Comparison of ENCODE assay signal across 14 mouse cellular contexts in the genomic region with DNA sequence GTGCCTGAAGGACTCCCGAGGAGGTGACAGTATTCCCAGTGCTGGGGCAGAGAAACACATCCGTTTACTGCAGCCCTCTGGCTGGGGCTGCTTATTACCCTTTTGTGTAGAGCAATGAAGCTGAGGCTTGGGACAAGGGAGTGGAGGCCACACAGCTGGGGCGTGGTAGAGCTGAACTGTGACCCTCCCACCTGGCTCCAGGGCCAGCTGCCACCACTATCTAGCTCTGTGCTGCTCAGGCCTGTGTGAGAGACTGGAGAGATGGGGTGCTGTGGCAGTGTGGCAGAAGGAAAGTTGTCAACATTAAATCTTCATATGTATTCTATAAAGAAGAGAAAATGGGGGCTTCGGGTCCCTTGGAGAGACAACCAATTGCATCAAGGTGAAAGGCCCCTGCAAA.
"Had no signal": no experiment of that assay in that cellular context is flagged by ENCODE, and none has a peak within 500 bp of the region (broad histone marks: within the 10 kb centered on the region; RNA-seq: fewer than 3 reads in every experiment).

No protein-coding gene starts in this region.

- ATAC-seq: midbrain, embryonic 15.5 days had no signal

- H3K4me1 ChIP-seq: midbrain, embryonic 10.5 days; midbrain, embryonic 12.5 days; midbrain, embryonic 15.5 days; neural tube, embryonic 12.5 days; stomach, embryonic 15.5 days had no signal

- H3K4me2 ChIP-seq: lung, embryonic 14.5 days; midbrain, embryonic 12.5 days; midbrain, embryonic 15.5 days; neural tube, embryonic 12.5 days; stomach, embryonic 15.5 days had no signal

- H3K9me3 ChIP-seq: midbrain, embryonic 10.5 days; midbrain, embryonic 12.5 days; midbrain, embryonic 15.5 days; neural tube, embryonic 12.5 days; stomach, embryonic 15.5 days had no signal

- H3K9ac ChIP-seq: lung, embryonic 14.5 days; midbrain, embryonic 12.5 days; midbrain, embryonic 15.5 days; neural tube, embryonic 12.5 days; stomach, embryonic 15.5 days had no signal

- DNase-seq: lung, adult 18-20 months; lung, embryonic 14.5 days; lung, postnatal 10 days; lung, postnatal 4 days; right cerebral cortex, postnatal 14 days; thymus, adult 2 months; thymus, postnatal 14 days; thymus, postnatal 36 days had no signal

- H3K36me3 ChIP-seq: midbrain, embryonic 10.5 days; midbrain, embryonic 12.5 days; midbrain, embryonic 15.5 days; neural tube, embryonic 12.5 days; stomach, embryonic 15.5 days had no signal

- H3K27ac ChIP-seq: midbrain, embryonic 10.5 days; midbrain, embryonic 12.5 days; midbrain, embryonic 15.5 days; neural tube, embryonic 12.5 days; stomach, embryonic 15.5 days; stomach, postnatal 0 days had no signal

- H3K27me3 ChIP-seq: midbrain, embryonic 12.5 days; midbrain, embryonic 15.5 days; neural tube, embryonic 12.5 days; stomach, embryonic 15.5 days had no signal

- H3K4me3 ChIP-seq: midbrain, embryonic 10.5 days; midbrain, embryonic 12.5 days; midbrain, embryonic 15.5 days; neural tube, embryonic 12.5 days; stomach, embryonic 15.5 days had no signal
